Mouse (Mus musculus) CH12.LX (cell line): ENCODE measurements at regions not wholly inside any gene's neighbourhood (a gene's known extent, or its start where the extent isn't known, plus 50 kb on each side); places are given as distances from the start of the nearest gene placed in this dataset.

Experiments
- CHD1 ChIP-seq: IDR thresholded peaks from 2 replicates; pipeline ENCODE4 v1.6.1; 2012; ENCODE audit warnings: low read depth, low read length, improper control_type of control experiment, inconsistent platforms
- CTCF ChIP-seq, 2 experiments: IDR thresholded peaks in 1 of 2; conservative IDR thresholded peaks in 1 of 2; 2 replicates each; pipeline ENCODE4 v1.5.1; 2011 to 2012; ENCODE audit warnings: low read depth in 2 of 2, low read length in 2 of 2, improper control_type of control experiment in 1 of 2, inconsistent platforms in 1 of 2, mild to moderate bottlenecking in 1 of 2, moderate library complexity in 1 of 2
- E2F4 ChIP-seq: IDR thresholded peaks from 2 replicates; pipeline ENCODE4 v1.6.1; 2011; ENCODE audit warnings: low read depth, low read length, improper control_type of control experiment; ENCODE audit not compliant: insufficient replicate concordance
- EP300 ChIP-seq: IDR thresholded peaks from 2 replicates; pipeline ENCODE4 v1.6.1; 2011; ENCODE audit warnings: low read length, improper control_type of control experiment
- MAFK ChIP-seq: IDR thresholded peaks from 2 replicates; pipeline ENCODE4 v1.6.1; 2011; ENCODE audit warnings: low read length, improper control_type of control experiment; ENCODE audit not compliant: insufficient replicate concordance
- POLR2AphosphoS2 ChIP-seq: IDR thresholded peaks from 2 replicates; pipeline ENCODE4 v1.6.1; 2011; ENCODE audit warnings: low read depth, low read length, improper control_type of control experiment
- SMC3 ChIP-seq: IDR thresholded peaks from 2 replicates; pipeline ENCODE4 v1.6.1; 2011; ENCODE audit warnings: low read depth, low read length, improper control_type of control experiment
- ZC3H11A ChIP-seq: IDR thresholded peaks from 2 replicates; pipeline ENCODE4 v1.6.1; 2012; ENCODE audit warnings: low read depth, mild to moderate bottlenecking, inconsistent platforms, low read length, improper control_type of control experiment

GRCm38 (mm10) chr8:24337635-24338034 is 388.0 kb downstream of the Adam3 start:
- TF ChIP-seq CTCF (conservative IDR thresholded peaks at IDR 0.05 in 1 of 2, IDR thresholded peaks at IDR 0.05 in 1 of 2; ENCODE audit: low read depth in 2 of 2, low read length in 2 of 2) (no peak), SMC3 (no peak), E2F4 (no peak), EP300 (no peak), ZC3H11A (no peak), CHD1 (no peak), POLR2AphosphoS2 (no peak), MAFK (no peak)
